Mouse (Mus musculus) lung, adult 18-20 months (tissue): Measurements from ENCODE around the gene Klk1b1.
"Not testable (repeated sequence)": the region's sequence is repeated elsewhere in the genome, so short reads cannot be mapped to it uniquely, and the experiment has no call there.

Experiments used
- DNase-seq, 2 experiments: peaks; one replicate each; pipeline ENCODE4 v3.0.0; 2022; ENCODE audit warnings: mixed read lengths in 2 of 2

Gene Klk1b1

DNA sequence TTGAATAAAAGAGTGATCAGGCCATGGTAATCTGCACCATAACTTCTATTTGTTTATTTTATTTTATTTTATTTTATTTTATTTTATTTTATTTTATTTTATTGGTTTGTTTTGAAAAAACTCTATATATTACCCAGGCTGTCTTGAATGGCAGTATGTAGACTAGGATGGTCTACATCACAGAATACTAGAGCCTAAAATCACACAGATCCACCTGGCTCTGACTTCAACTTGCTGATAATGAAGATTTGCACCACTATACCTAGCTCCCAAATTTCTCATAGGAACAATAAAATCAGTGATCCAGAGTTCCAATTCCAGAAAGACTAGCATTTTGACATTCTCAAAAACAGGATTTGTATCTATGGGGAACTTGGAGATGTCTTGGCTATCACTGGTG, 45.3 kb downstream of the Klk1b1 start, which contains the start of gene Klk1b26:
Klk1b26 (plus strand) TSS at position 301 of the 400 bp plus-strand sequence.
- not testable (repeated sequence) for DNase-seq

DNA sequence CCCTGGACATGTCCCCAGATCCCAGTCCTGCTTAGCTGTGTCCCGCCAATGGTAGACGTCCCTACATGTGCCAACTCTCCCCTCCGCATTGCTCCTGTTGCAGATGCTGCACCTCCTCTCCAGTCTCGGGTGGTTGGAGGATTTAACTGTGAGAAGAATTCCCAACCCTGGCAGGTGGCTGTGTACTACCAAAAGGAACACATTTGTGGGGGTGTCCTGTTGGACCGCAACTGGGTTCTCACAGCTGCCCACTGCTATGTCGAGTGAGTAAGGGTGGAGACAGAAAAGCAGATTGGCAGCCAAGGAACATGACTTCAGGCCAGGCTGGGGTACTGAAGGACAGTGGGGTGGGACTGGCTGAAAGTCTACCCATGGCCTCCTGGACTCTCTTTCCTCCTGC, 48.1 kb downstream of the Klk1b1 start:
- not testable (repeated sequence) for DNase-seq

DNA sequence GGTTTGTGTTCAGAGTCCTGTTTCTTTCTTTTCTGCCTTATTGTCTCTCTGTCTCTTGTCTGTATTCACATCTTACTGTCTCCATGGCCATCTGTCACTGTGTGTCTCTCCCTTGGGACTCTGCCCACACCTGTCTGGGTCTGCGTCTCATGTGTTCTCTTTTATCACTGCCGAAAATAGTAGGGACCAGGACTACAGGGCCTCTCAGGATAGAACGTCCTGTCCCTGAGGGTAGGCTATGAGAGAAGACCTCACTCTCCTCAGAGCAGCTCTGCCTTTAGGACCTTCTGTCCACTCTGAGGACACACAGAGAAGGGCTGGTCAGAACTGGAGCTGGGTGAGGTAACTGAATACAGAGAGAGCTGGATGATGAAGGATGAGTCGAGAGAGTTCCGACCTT, 48.5 kb downstream of the Klk1b1 start:
- no peak for DNase-seq
